Mouse (Mus musculus) heart, embryonic 12.5 days (tissue): ENCODE data around the gene Jph2. TPM values are rescaled to one million over a fixed set of nuclear protein-coding genes. Genes with fewer than 3 reads are reported as not detected.

Source experiments
- ATAC-seq: fragments of 200-750 bp; cut with Nextera tagmentation; 2 replicates; pipeline ENCODE4 v1.8.0; 2017; ENCODE audit warnings: moderate TSS enrichment, moderate library complexity; ENCODE audit not compliant: insufficient number of reproducible peaks, low FRiP score
- H3K27ac ChIP-seq: fragments of 300-500 bp; sonication (generic); 2 replicates; pipeline ENCODE4 v1.5.1; 2016; ENCODE audit warnings: mild to moderate bottlenecking, moderate library complexity; ENCODE audit not compliant: poor library complexity, severe bottlenecking
- H3K27me3 ChIP-seq: fragments of 300-500 bp; sonication (generic); replicated peaks from 2 replicates; pipeline ENCODE4 v1.6.1; 2016; ENCODE audit warnings: mild to moderate bottlenecking, moderate library complexity
- H3K36me3 ChIP-seq: fragments of 300-500 bp; sonication (generic); 2 replicates; pipeline ENCODE4 v1.6.1; 2016; ENCODE audit warnings: mild to moderate bottlenecking, moderate library complexity
- H3K4me1 ChIP-seq: fragments of 300-500 bp; sonication (generic); replicated peaks from 2 replicates; pipeline ENCODE4 v1.6.1; 2016; ENCODE audit warnings: mild to moderate bottlenecking
- H3K4me2 ChIP-seq: fragments of 300-500 bp; sonication (generic); 2 replicates; pipeline ENCODE4 v1.6.1; 2016; ENCODE audit warnings: mild to moderate bottlenecking, moderate library complexity
- H3K4me3 ChIP-seq: fragments of 300-500 bp; sonication (generic); 2 replicates; pipeline ENCODE4 v1.5.1; 2016; ENCODE audit warnings: mild to moderate bottlenecking
- H3K9ac ChIP-seq: fragments of 300-500 bp; sonication (generic); 2 replicates; pipeline ENCODE4 v1.6.1; 2016; ENCODE audit warnings: mild to moderate bottlenecking, moderate library complexity
- H3K9me3 ChIP-seq: fragments of 300-500 bp; sonication (generic); replicated peaks from 2 replicates; pipeline ENCODE4 v1.6.1; 2016; ENCODE audit warnings: mild to moderate bottlenecking, moderate library complexity
- WGBS: fragments of 180-500 bp; shearing (Covaris S2); methylation state at CpG from one replicate; pipeline ENCODE4 v1.1.7; 2016; 5-methylcytosine and 5-hydroxymethylcytosine counted together
- polyA plus RNA-seq: library from polyadenylated mRNA; unstranded; fragments of >200 nt; fragmentation: Nextera tagmentation; extraction: Ambion mirVana; gene quantifications from 2 replicates; pipeline ENCODE4 v1.2.1, GENCODE M21; 2016

The Jph2 gene
- polyA plus RNA-seq, 1 experiment from 2014 or later = 62.7 TPM

GRCm38 (mm10) chr2:163424597-163424996 lies 26.8 kb upstream of the Jph2 start, which contains the start of gene Oser1:
Gene Oser1, minus strand, starts transcription at chr2:163424697.
- H3K4me2 ChIP-seq = no peak within 1 kb of the TSS
- H3K9ac ChIP-seq = no peak within 1 kb of the TSS
- H3K4me3 ChIP-seq = no peak within 1 kb of the TSS
- H3K27ac ChIP-seq = no peak within 1 kb of the TSS
- H3K4me1 ChIP-seq = peaks cover 10% of the 10 kb centered on the region
- 73% methylated on average over 6 of the region's 6 CpGs for WGBS
- H3K27me3 ChIP-seq = no peaks in the 10 kb centered on the region
- no peaks in the 10 kb centered on the region for H3K9me3 ChIP-seq
- no peak for ATAC-seq
- no peaks in the 10 kb centered on the region; the same call in 1 of the 2 replicates for H3K36me3 ChIP-seq

GRCm38 (mm10) chr2:163422895-163423660 lies 25.3 kb upstream of the Jph2 start:
- no peaks in the 10 kb centered on the region for H3K9me3 ChIP-seq
- no peaks in the 10 kb centered on the region; the same call in 1 of the 2 replicates for H3K36me3 ChIP-seq
- peaks cover 15% of the 10 kb centered on the region for H3K4me1 ChIP-seq
- no peak overlapping the region for H3K4me2 ChIP-seq
- no peak for ATAC-seq
- H3K27me3 ChIP-seq = no peaks in the 10 kb centered on the region
- H3K4me3 ChIP-seq = no peak overlapping the region
- H3K9ac ChIP-seq = 0 out of 2 replicates have a peak overlapping the region, but pooled peaks have one; percentile 0
- WGBS = 72% methylated on average over 9 of the region's 9 CpGs
- H3K27ac ChIP-seq = no peak overlapping the region

- H3K4me2 ChIP-seq = peak overlapping the region; percentile 78
- no peaks in the 10 kb centered on the region for H3K27me3 ChIP-seq
- H3K9me3 ChIP-seq = no peaks in the 10 kb centered on the region
- H3K9ac ChIP-seq = peak overlapping the region; percentile 82
- no peak for ATAC-seq
- no peaks in the 10 kb centered on the region; the same call in 1 of the 2 replicates for H3K36me3 ChIP-seq
- WGBS = 16% methylated on average over 10 of the region's 10 CpGs
- peaks cover 30% of the 10 kb centered on the region for H3K4me1 ChIP-seq
- H3K4me3 ChIP-seq = peak overlapping the region; percentile 100
- peak overlapping the region; percentile 88 for H3K27ac ChIP-seq
Observed at GRCm38 (mm10) chr2:163420366-163420886, 22.6 kb upstream of the Jph2 start.

GRCm38 (mm10) chr2:163419346-163420045 lies 21.7 kb upstream of the Jph2 start:
- Histone ChIP-seq H3K4me1 (peaks cover 30% of the 10 kb centered on the region), H3K4me3 (peak overlapping the region; percentile 100), H3K27ac (peak overlapping the region; percentile 94), H3K9me3 (no peaks in the 10 kb centered on the region), H3K36me3 (peaks cover 4% of the 10 kb centered on the region), H3K27me3 (no peaks in the 10 kb centered on the region), H3K4me2 (peak overlapping the region; percentile 91), H3K9ac (peak overlapping the region; percentile 99)
- peak; percentile 99 for ATAC-seq
- WGBS = under 1% methylated on average over 71 of the region's 71 CpGs

- peak; percentile 71 for ATAC-seq
- H3K4me1 ChIP-seq = peaks cover 30% of the 10 kb centered on the region
- H3K4me2 ChIP-seq = peak overlapping the region; percentile 91
- H3K27ac ChIP-seq = peak overlapping the region; percentile 94
- H3K27me3 ChIP-seq = no peaks in the 10 kb centered on the region
- under 1% methylated on average over 50 of the region's 50 CpGs for WGBS
- peak overlapping the region; percentile 99 for H3K9ac ChIP-seq
- H3K9me3 ChIP-seq = no peaks in the 10 kb centered on the region
- peak overlapping the region; percentile 100 for H3K4me3 ChIP-seq
- H3K36me3 ChIP-seq = peaks cover 8% of the 10 kb centered on the region
Observed at GRCm38 (mm10) chr2:163418841-163419345, 21.1 kb upstream of the Jph2 start.

GRCm38 (mm10) chr2:163417830-163418229 lies 20.0 kb upstream of the Jph2 start:
- H3K4me2 ChIP-seq = peak overlapping the region; percentile 91
- peak overlapping the region; percentile 100 for H3K4me3 ChIP-seq
- no peak for ATAC-seq
- H3K4me1 ChIP-seq = peaks cover 30% of the 10 kb centered on the region
- no peaks in the 10 kb centered on the region for H3K9me3 ChIP-seq
- H3K27me3 ChIP-seq = no peaks in the 10 kb centered on the region
- peak overlapping the region; percentile 99; the same call in 1 of the 2 replicates for H3K9ac ChIP-seq
- peaks cover 14% of the 10 kb centered on the region for H3K36me3 ChIP-seq
- no peak overlapping the region for H3K27ac ChIP-seq

GRCm38 (mm10) chr2:163417026-163417425 lies 19.2 kb upstream of the Jph2 start:
- 89% methylated on average over 6 of the region's 6 CpGs for WGBS

GRCm38 (mm10) chr2:163412846-163413590 lies 15.2 kb upstream of the Jph2 start:
- Histone ChIP-seq H3K36me3 (peaks cover 54% of the 10 kb centered on the region), H3K4me1 (peaks cover 17% of the 10 kb centered on the region), H3K9me3 (no peaks in the 10 kb centered on the region), H3K27me3 (no peaks in the 10 kb centered on the region), H3K27ac (no peak overlapping the region), H3K9ac (no peak overlapping the region), H3K4me3 (no peak overlapping the region), H3K4me2 (no peak overlapping the region)
- no peak for ATAC-seq
- 91% methylated on average over 9 of the region's 9 CpGs for WGBS

More at GRCm38 (mm10) chr2:163417026-163417425, 19.2 kb upstream of the Jph2 start:
- Histone ChIP-seq H3K27me3 (no peaks in the 10 kb centered on the region), H3K4me3 (no peak overlapping the region), H3K36me3 (peaks cover 20% of the 10 kb centered on the region), H3K4me2 (no peak overlapping the region), H3K9ac (no peak overlapping the region), H3K9me3 (no peaks in the 10 kb centered on the region), H3K27ac (no peak overlapping the region), H3K4me1 (peaks cover 30% of the 10 kb centered on the region)
- ATAC-seq = no peak

- Histone ChIP-seq H3K9ac (no peak overlapping the region), H3K4me1 (peaks cover 11% of the 10 kb centered on the region), H3K4me2 (no peak overlapping the region), H3K4me3 (no peak overlapping the region), H3K27me3 (no peaks in the 10 kb centered on the region), H3K9me3 (no peaks in the 10 kb centered on the region), H3K36me3 (peaks cover 59% of the 10 kb centered on the region), H3K27ac (no peak overlapping the region)
- no peak for ATAC-seq
- WGBS = 96% methylated on average over 4 of the region's 4 CpGs
Observed at GRCm38 (mm10) chr2:163412419-163412818, 14.6 kb upstream of the Jph2 start.

GRCm38 (mm10) chr2:163411840-163412239 lies 14.0 kb upstream of the Jph2 start:
- Histone ChIP-seq H3K9ac (no peak overlapping the region), H3K9me3 (no peaks in the 10 kb centered on the region), H3K27ac (no peak overlapping the region), H3K4me1 (peaks cover 6% of the 10 kb centered on the region), H3K4me3 (no peak overlapping the region), H3K4me2 (no peak overlapping the region), H3K27me3 (no peaks in the 10 kb centered on the region), H3K36me3 (peaks cover 64% of the 10 kb centered on the region)
- 50% methylated on average over 4 of the region's 4 CpGs for WGBS
- no peak for ATAC-seq
